ENCODE assay signal across 28 mouse cellular contexts in genomic region chr12:32297431-32297830, GRCm38 (mm10).
A peak's percentile ranks its signal among the peaks of the same experiment; 100 is the strongest.
DNase-seq lines count a peak whose midpoint lies in the region; ATAC-seq and TF ChIP-seq lines count a peak whose summit lies in the region.
"Had no signal": no experiment of that assay in that cellular context is flagged by ENCODE, and none has a peak within 500 bp of the region (broad histone marks: within the 10 kb centered on the region; RNA-seq: fewer than 3 reads in every experiment).

No protein-coding gene starts in this region.

- no peak for TF ChIP-seq EP300 in stomach, postnatal 0 days (optimal IDR thresholded peaks at IDR 0.05)

- peaks cover 2% of the 10 kb centered on the region for H3K4me1 ChIP-seq in testis, adult 2 months (ENCODE audit: control insufficient read depth, insufficient read depth, low read length)
- H3K4me1 ChIP-seq in stomach, postnatal 0 days (replicated peaks; ENCODE audit: control insufficient read depth, insufficient read depth), result no peaks in the 10 kb centered on the region
- H3K4me1 ChIP-seq: embryonic facial prominence, embryonic 13.5 days; embryonic facial prominence, embryonic 15.5 days; forebrain, embryonic 10.5 days; forebrain, embryonic 12.5 days had no signal

- peak overlapping the region; percentile 63 for H3K4me3 ChIP-seq in testis, adult 2 months (ENCODE audit: control insufficient read depth, low read depth, low read length)
- H3K4me3 ChIP-seq in stomach, postnatal 0 days (ENCODE audit: low read depth, low read length), result no peak overlapping the region
- H3K4me3 ChIP-seq: embryonic facial prominence, embryonic 13.5 days; embryonic facial prominence, embryonic 15.5 days; erythroblast, embryonic 14.5 days; forebrain, embryonic 10.5 days; forebrain, embryonic 12.5 days had no signal

- no peak for TF ChIP-seq CTCF in testis, adult 2 months (IDR thresholded peaks at IDR 0.05; ENCODE audit: control insufficient read depth, insufficient read depth, insufficient replicate concordance, low read depth, low read length)
- no peak for TF ChIP-seq CTCF in stomach, postnatal 0 days (IDR thresholded peaks at IDR 0.05; ENCODE audit: low read depth)

- WGBS in stomach, postnatal 0 days, result 85% methylated on average over 7 of the region's 7 CpGs

- no peaks in the 10 kb centered on the region for H3K9me3 ChIP-seq in stomach, postnatal 0 days (ENCODE audit: control insufficient read depth, low read length)
- H3K9me3 ChIP-seq: embryonic facial prominence, embryonic 13.5 days; embryonic facial prominence, embryonic 15.5 days; forebrain, embryonic 10.5 days; forebrain, embryonic 12.5 days; G1E had no signal

- TF ChIP-seq POLR2A in testis, adult 2 months (IDR thresholded peaks at IDR 0.05; ENCODE audit: control insufficient read depth, low read depth, low read length), result no peak

- no peak overlapping the region for H3K9ac ChIP-seq in stomach, postnatal 0 days (ENCODE audit: low read length)
- H3K9ac ChIP-seq: embryonic facial prominence, embryonic 13.5 days; embryonic facial prominence, embryonic 15.5 days; forebrain, embryonic 12.5 days had no signal

- ATAC-seq in stomach, postnatal 0 days (ENCODE audit: low FRiP score, low TSS enrichment), result peak; percentile 47; the same call in 1 of the 2 replicates
- ATAC-seq: activated CD4-positive, CD25-positive, alpha-beta regulatory T cell, adult 4 months; CD4-positive, CD25-positive, alpha-beta regulatory T cell, adult 4 months; forebrain, embryonic 14.5 days; forebrain, embryonic 16.5 days; Patski had no signal

- H3K36me3 ChIP-seq in testis, adult 2 months (ENCODE audit: control insufficient read depth, insufficient read depth, low read length), result no peaks in the 10 kb centered on the region
- H3K36me3 ChIP-seq in stomach, postnatal 0 days (ENCODE audit: control insufficient read depth, insufficient read depth, low read length), result no peaks in the 10 kb centered on the region
- H3K36me3 ChIP-seq: embryonic facial prominence, embryonic 13.5 days; embryonic facial prominence, embryonic 15.5 days; forebrain, embryonic 10.5 days; forebrain, embryonic 12.5 days; G1E had no signal

- no peaks in the 10 kb centered on the region for H3K27me3 ChIP-seq in testis, adult 2 months (ENCODE audit: control insufficient read depth, insufficient read depth, low read length)
- H3K27me3 ChIP-seq in stomach, postnatal 0 days (ENCODE audit: control insufficient read depth, insufficient read depth, low read length), result no peaks in the 10 kb centered on the region
- H3K27me3 ChIP-seq: CH12.LX; embryonic facial prominence, embryonic 13.5 days; embryonic facial prominence, embryonic 15.5 days; forebrain, embryonic 12.5 days had no signal

- no peak overlapping the region for H3K27ac ChIP-seq in testis, adult 2 months (ENCODE audit: control insufficient read depth, insufficient read depth, low read depth, low read length)
- H3K27ac ChIP-seq in stomach, postnatal 0 days (replicated peaks), result no peak overlapping the region
- H3K27ac ChIP-seq: embryonic facial prominence, embryonic 13.5 days; embryonic facial prominence, embryonic 15.5 days; forebrain, embryonic 10.5 days; forebrain, embryonic 12.5 days had no signal

- no peak overlapping the region for H3K4me2 ChIP-seq in stomach, postnatal 0 days (replicated peaks; ENCODE audit: low read depth)
- H3K4me2 ChIP-seq: embryonic facial prominence, embryonic 13.5 days; embryonic facial prominence, embryonic 15.5 days; forebrain, embryonic 12.5 days had no signal

- no peak for DNase-seq in testis, postnatal 14 days (ENCODE audit: low spot score)
- peak; percentile 18 for DNase-seq in R1 (ENCODE audit: low read depth, low spot score)
- no peak for DNase-seq in stomach, postnatal 0 days (ENCODE audit: low spot score)
- no peak for DNase-seq in ovary, postnatal 14 days (ENCODE audit: low spot score)
- DNase-seq in cerebellum, adult 8-10 months, result no peak
- DNase-seq: adrenal gland, adult 8-10 months; adrenal gland, postnatal 14 days; adrenal gland, postnatal 36 days; B cell, adult 2 months; cerebellum, adult 11-12 months; cerebellum, adult 2 months; cerebellum, adult 9-11 months; cerebellum, postnatal 14 days; cerebellum, postnatal 36 days; embryo, embryonic 11 days had no signal
